Mouse (Mus musculus) small intestine, adult 2 months (tissue): ENCODE measurements around the gene Pou2f3.

Source experiments
- CTCF ChIP-seq: fragments of 200-500 bp; IDR thresholded peaks from 2 replicates; pipeline ENCODE4 v1.5.1; 2012; ENCODE audit warnings: low read depth, mild to moderate bottlenecking, control low read depth, inconsistent platforms, low read length, moderate library complexity, mixed read lengths; ENCODE audit not compliant: insufficient replicate concordance, insufficient read length; ENCODE audit errors: extremely low read depth
- POLR2A ChIP-seq: fragments of 200-500 bp; IDR thresholded peaks from 2 replicates; pipeline ENCODE4 v1.6.1; 2012; ENCODE audit warnings: low read depth, mild to moderate bottlenecking, control low read depth, inconsistent platforms, low read length, moderate library complexity

GRCm38 (mm10) chr9:43210190-43210682, at the start of gene Pou2f3:
- TF ChIP-seq POLR2A (no peak), CTCF (no peak)
